Comparison of ENCODE assay signal across 16 mouse cellular contexts in genomic region chr4:40643567-40643966, GRCm38 (mm10). TPM values are rescaled to one million over a fixed set of nuclear protein-coding genes. Genes with fewer than 3 reads are reported as not detected.
DNase-seq lines count a peak whose midpoint lies in the region; ATAC-seq and TF ChIP-seq lines count a peak whose summit lies in the region.
"Had no signal": no experiment of that assay in that cellular context is flagged by ENCODE, and none has a peak within 500 bp of the region (broad histone marks: within the 10 kb centered on the region; RNA-seq: fewer than 3 reads in every experiment).

No protein-coding gene starts in this region.

- no peak for ATAC-seq in heart, embryonic 12.5 days (ENCODE audit: insufficient number of reproducible peaks, low FRiP score)
- peak; percentile 51; the same call in 1 of the 2 replicates for ATAC-seq in kidney, embryonic 16.5 days (ENCODE audit: low FRiP score, low TSS enrichment)
- no peak for ATAC-seq in stomach, postnatal 0 days (ENCODE audit: low FRiP score, low TSS enrichment)
- ATAC-seq: inflammation-experienced regulatory T-cells, adult 6 months had no signal

- H3K4me1 ChIP-seq in heart, embryonic 12.5 days (replicated peaks): no peaks in the 10 kb centered on the region
- H3K4me1 ChIP-seq in kidney, embryonic 16.5 days (ENCODE audit: insufficient read depth, low read length): no peaks in the 10 kb centered on the region
- H3K4me1 ChIP-seq in stomach, postnatal 0 days (replicated peaks; ENCODE audit: control insufficient read depth, insufficient read depth): no peaks in the 10 kb centered on the region
- no peaks in the 10 kb centered on the region for H3K4me1 ChIP-seq in embryonic facial prominence, embryonic 10.5 days
- H3K4me1 ChIP-seq: forebrain, embryonic 12.5 days; limb, embryonic 15.5 days had no signal

- no peaks in the 10 kb centered on the region for H3K27me3 ChIP-seq in heart, embryonic 12.5 days (replicated peaks)
- no peaks in the 10 kb centered on the region for H3K27me3 ChIP-seq in kidney, embryonic 16.5 days (ENCODE audit: insufficient read depth, low read length)
- H3K27me3 ChIP-seq in stomach, postnatal 0 days (ENCODE audit: control insufficient read depth, insufficient read depth, low read length): no peaks in the 10 kb centered on the region
- no peaks in the 10 kb centered on the region for H3K27me3 ChIP-seq in embryonic facial prominence, embryonic 10.5 days (replicated peaks; ENCODE audit: low read depth, poor library complexity, severe bottlenecking)
- H3K27me3 ChIP-seq: forebrain, embryonic 12.5 days; heart, embryonic 13.5 days; limb, embryonic 15.5 days had no signal

- H3K9me3 ChIP-seq in heart, embryonic 12.5 days (replicated peaks): no peaks in the 10 kb centered on the region
- H3K9me3 ChIP-seq in kidney, embryonic 16.5 days (ENCODE audit: low read length): no peaks in the 10 kb centered on the region
- H3K9me3 ChIP-seq in stomach, postnatal 0 days (ENCODE audit: control insufficient read depth, low read length): no peaks in the 10 kb centered on the region
- no peaks in the 10 kb centered on the region for H3K9me3 ChIP-seq in embryonic facial prominence, embryonic 10.5 days
- H3K9me3 ChIP-seq: forebrain, embryonic 12.5 days; heart, embryonic 13.5 days; limb, embryonic 15.5 days had no signal

- WGBS in heart, embryonic 12.5 days: 38% methylated on average over 5 of the region's 5 CpGs
- WGBS in kidney, embryonic 16.5 days: 57% methylated on average over 5 of the region's 5 CpGs
- WGBS in stomach, postnatal 0 days: 45% methylated on average over 5 of the region's 5 CpGs
- 60% methylated on average over 5 of the region's 5 CpGs for WGBS in embryonic facial prominence, embryonic 10.5 days

- intact Hi-C loops in heart, postnatal 14 days (cut with DNase I): no loop called here

- no peaks in the 10 kb centered on the region for H3K36me3 ChIP-seq in heart, embryonic 12.5 days
- no peaks in the 10 kb centered on the region for H3K36me3 ChIP-seq in kidney, embryonic 16.5 days (ENCODE audit: insufficient read depth, low read length)
- no peaks in the 10 kb centered on the region for H3K36me3 ChIP-seq in stomach, postnatal 0 days (ENCODE audit: control insufficient read depth, insufficient read depth, low read length)
- no peaks in the 10 kb centered on the region for H3K36me3 ChIP-seq in embryonic facial prominence, embryonic 10.5 days (replicated peaks)
- H3K36me3 ChIP-seq: forebrain, embryonic 12.5 days; heart, embryonic 13.5 days; limb, embryonic 15.5 days had no signal

- TF ChIP-seq POLR2A in brain, embryonic 14.5 days (IDR thresholded peaks at IDR 0.05; ENCODE audit: borderline replicate concordance, extremely low read depth, insufficient read depth, insufficient read length, poor library complexity, severe bottlenecking): no peak

- no peak overlapping the region for H3K4me3 ChIP-seq in heart, embryonic 12.5 days
- H3K4me3 ChIP-seq in kidney, embryonic 16.5 days (ENCODE audit: low read length): no peak overlapping the region
- H3K4me3 ChIP-seq in stomach, postnatal 0 days (ENCODE audit: low read depth, low read length): no peak overlapping the region
- H3K4me3 ChIP-seq in embryonic facial prominence, embryonic 10.5 days: no peak overlapping the region
- H3K4me3 ChIP-seq: forebrain, embryonic 12.5 days; heart, embryonic 13.5 days; limb, embryonic 15.5 days had no signal

- no peak overlapping the region for H3K4me2 ChIP-seq in heart, embryonic 12.5 days
- H3K4me2 ChIP-seq in kidney, embryonic 16.5 days (replicated peaks; ENCODE audit: low read depth, low read length): no peak overlapping the region
- no peak overlapping the region for H3K4me2 ChIP-seq in stomach, postnatal 0 days (replicated peaks; ENCODE audit: low read depth)
- H3K4me2 ChIP-seq: forebrain, embryonic 12.5 days; heart, embryonic 13.5 days; limb, embryonic 15.5 days had no signal

- peak; percentile 17 to 29 for DNase-seq in heart, adult 18-20 months
- DNase-seq in kidney, adult 11 months: no peak
- peak; percentile 11 for DNase-seq in brain, embryonic 14.5 days (ENCODE audit: low read depth)
- peak; percentile 5 to 32 for DNase-seq in heart, postnatal 14 days
- DNase-seq in stomach, postnatal 0 days (ENCODE audit: low spot score): no peak
- no peak for DNase-seq in embryonic facial prominence, embryonic 10.5 days (ENCODE audit: low spot score)
- DNase-seq: lung, adult 2 months; retina, postnatal 1 day; spleen, adult 18-20 months; thymus, postnatal 36 days had no signal

- H3K9ac ChIP-seq in heart, embryonic 12.5 days: no peak overlapping the region
- H3K9ac ChIP-seq in kidney, embryonic 16.5 days (replicated peaks; ENCODE audit: low read length): no peak overlapping the region
- H3K9ac ChIP-seq in stomach, postnatal 0 days (ENCODE audit: low read length): no peak overlapping the region
- H3K9ac ChIP-seq: forebrain, embryonic 12.5 days; heart, embryonic 13.5 days; limb, embryonic 15.5 days had no signal

- H3K27ac ChIP-seq in heart, embryonic 12.5 days (ENCODE audit: poor library complexity, severe bottlenecking): no peak overlapping the region
- no peak overlapping the region for H3K27ac ChIP-seq in kidney, embryonic 16.5 days (ENCODE audit: low read length)
- no peak overlapping the region for H3K27ac ChIP-seq in stomach, postnatal 0 days (replicated peaks)
- H3K27ac ChIP-seq in embryonic facial prominence, embryonic 10.5 days (replicated peaks): no peak overlapping the region
- H3K27ac ChIP-seq: forebrain, embryonic 12.5 days; heart, embryonic 13.5 days; limb, embryonic 15.5 days had no signal

- TF ChIP-seq CTCF in brain, embryonic 14.5 days (IDR thresholded peaks at IDR 0.05; ENCODE audit: borderline replicate concordance, extremely low read depth, insufficient read depth, insufficient read length): no peak
- TF ChIP-seq CTCF in stomach, postnatal 0 days (IDR thresholded peaks at IDR 0.05; ENCODE audit: low read depth): no peak

- no peak for TF ChIP-seq EP300 in stomach, postnatal 0 days (optimal IDR thresholded peaks at IDR 0.05)

RNA-seq across cellular contexts. Expression of gene Aptx, which starts 59.4 kb away (rescaled TPM):
- total RNA-seq in heart, adult 18-20 months (2021): 10 to 100 TPM; 14.9 to 16.7 TPM
- polyA plus RNA-seq in heart, embryonic 12.5 days (2016; fragmentation: Nextera tagmentation; extraction: Ambion mirVana): 28.9 and 29.3 TPM in 2 replicates
- 28.5 and 30.2 TPM in 2 replicates for polyA plus RNA-seq in kidney, embryonic 16.5 days (2015; fragmentation: Nextera tagmentation; extraction: Ambion mirVana)
- polyA plus RNA-seq in brain, embryonic 14.5 days (2012; rRNA removed): 25.7 and 27.2 TPM in 2 replicates
- total RNA-seq in heart, postnatal 14 days (2021): 10 to 100 TPM; 14.4 to 15.3 TPM
- polyA plus RNA-seq in stomach, postnatal 0 days (2015; fragmentation: Nextera tagmentation; extraction: Ambion mirVana): 21.2 and 24.0 TPM in 2 replicates
- polyA plus RNA-seq in embryonic facial prominence, embryonic 10.5 days (2016; fragmentation: Nextera tagmentation; extraction: Ambion mirVana): 35.0 and 35.1 TPM in 2 replicates

Comparison
In these comparisons a context has a peak if more than half of its experiments do, and no peak if none do; other contexts are left out.
1. DNase-seq: peak in heart, adult 18-20 months (2 of 2), brain, embryonic 14.5 days (single experiment) and heart, postnatal 14 days (2 of 2); none in kidney, adult 11 months (single experiment), stomach, postnatal 0 days (single experiment) and embryonic facial prominence, embryonic 10.5 days (single experiment).